Mouse (Mus musculus): Measurements from ENCODE around the gene Ccdc138. TPM values are rescaled to one million over a fixed set of nuclear protein-coding genes. Genes with fewer than 3 reads are reported as not detected.
"Not testable (repeated sequence)": the region's sequence is repeated elsewhere in the genome, so short reads cannot be mapped to it uniquely, and the experiment has no call there.

Gene Ccdc138
- 1 to 10 TPM; 3.2 to 3.8 TPM for total RNA-seq (2021)
- long read RNA-seq, partial matches to known transcripts, result 1 of 6 reads
- long read RNA-seq, other reads (novel, unspliced or antisense), result 4 of 6 reads

DNA sequence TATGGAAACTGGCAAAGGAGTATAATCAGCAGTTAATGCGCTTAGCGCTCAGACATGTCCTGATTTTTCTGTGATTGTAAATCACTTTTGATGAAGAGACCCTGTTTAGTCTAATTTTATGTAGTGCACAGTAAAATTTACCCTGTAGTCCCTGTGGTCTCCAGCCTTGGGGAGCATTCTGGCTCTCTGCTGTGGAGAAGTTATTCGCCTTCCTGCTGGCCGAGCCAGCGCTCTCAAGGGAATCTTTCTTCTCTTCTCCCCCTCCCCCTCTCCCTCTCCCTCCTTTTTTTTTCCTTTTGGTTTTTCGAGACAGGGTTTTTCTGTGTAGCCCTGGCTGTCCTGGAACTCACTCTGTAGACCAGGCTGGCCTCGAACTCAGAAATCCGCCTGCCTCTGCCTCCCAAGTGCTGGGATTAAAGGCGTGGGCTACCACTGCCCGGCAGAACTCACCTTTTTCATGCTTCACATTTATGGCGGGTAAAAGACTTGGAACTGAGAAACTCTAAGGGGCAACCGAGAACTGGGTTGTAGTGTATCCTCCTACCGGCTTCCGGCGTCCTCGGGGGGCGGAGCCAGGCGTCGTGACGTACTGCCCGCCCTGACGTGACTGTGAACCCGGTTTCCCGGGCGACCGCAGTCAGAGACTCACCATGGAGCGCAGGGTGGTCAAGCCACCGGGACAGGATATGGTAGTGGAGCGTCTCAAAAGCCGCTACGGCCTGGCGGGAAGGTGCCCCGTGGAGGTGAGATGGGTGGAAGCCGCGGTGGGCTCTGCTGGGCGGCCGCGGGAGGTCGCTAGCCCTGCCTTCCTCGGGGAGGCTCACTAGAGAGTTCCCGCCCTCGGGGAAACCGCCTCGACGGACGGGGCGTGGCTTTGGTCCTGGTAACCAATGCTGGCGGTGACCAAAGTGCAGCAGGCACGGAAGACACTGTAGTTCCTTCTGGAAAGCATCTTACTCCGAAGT is at the start of gene Ccdc138:
Gene Ccdc138 (plus strand): TSS at position 629 of the 965 bp plus-strand sequence.
- peak; percentile 88 to 94 for DNase-seq (ENCODE audit: low spot score in 2 of 2)

DNA sequence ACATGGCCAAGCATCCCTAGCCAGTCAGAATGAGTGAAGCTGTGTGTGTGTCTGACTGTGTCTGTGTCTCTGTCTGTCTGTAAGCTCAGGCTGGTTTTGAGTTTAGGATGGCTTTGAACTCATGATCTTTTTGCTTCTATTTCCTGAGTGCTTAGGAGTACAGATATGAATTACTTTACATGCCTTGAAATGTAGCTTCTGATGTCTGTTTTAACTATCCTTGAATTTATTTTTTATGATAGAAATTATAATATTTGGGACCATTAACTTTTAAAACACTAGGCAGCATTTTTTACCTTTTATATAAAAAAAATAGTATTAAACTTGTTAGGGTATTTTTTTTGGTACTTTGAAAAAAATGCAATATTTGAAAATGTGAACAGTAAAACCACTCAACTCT is 46.2 kb upstream of the Ccdc138 start:
- no peak for DNase-seq (ENCODE audit: low spot score in 2 of 2)

DNA sequence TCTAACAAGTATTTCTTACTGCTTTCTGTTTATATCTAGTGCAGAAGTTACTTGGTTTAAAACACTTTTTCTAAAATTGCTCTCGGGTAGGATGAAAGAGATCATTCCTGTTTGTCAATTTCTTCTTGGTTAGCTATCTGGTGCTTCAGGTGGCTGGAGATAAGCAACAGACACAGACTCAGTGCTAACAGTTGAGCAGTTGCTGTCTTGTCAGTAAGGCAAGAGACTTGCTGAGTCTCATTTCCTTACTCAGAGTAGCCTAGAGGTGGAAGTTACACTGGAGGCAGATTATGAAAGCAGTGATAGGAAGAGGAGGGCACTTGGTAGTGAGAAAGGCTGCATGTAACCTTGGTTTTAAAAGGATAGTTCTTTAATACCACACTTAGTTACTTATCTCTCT is 45.6 kb upstream of the Ccdc138 start:
- no peak for DNase-seq (ENCODE audit: low spot score in 2 of 2)

- DNase-seq (ENCODE audit: low spot score in 2 of 2), result no peak
Observed at GRCm38 (mm10) chr10:58459896-58460295, 37.9 kb upstream of the Ccdc138 start.

GRCm38 (mm10) chr10:58477086-58477755 is 20.5 kb upstream of the Ccdc138 start:
- peak; percentile 46 to 83 for DNase-seq (ENCODE audit: low spot score in 2 of 2)

DNA sequence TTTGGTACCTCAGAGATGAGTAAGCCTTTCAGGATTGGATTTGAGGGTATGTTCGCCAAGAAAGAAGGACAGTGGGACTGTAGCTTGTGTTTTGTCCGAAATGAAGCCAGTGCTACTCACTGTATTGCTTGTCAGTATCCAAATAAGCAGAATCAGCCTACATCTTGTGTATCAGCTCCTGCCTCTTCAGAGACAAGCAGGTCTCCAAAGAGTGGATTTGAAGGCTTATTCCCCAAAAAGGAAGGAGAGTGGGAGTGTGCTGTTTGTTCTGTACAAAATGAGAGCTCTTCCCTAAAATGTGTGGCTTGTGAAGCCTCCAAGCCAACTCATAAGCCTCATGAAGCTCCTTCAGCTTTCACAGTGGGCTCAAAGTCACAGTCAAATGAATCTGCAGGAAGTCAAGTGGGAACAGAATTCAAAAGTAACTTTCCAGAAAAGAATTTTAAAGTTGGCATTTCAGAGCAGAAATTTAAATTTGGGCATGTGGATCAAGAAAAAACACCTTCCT is 19.6 kb upstream of the Ccdc138 start:
- DNase-seq (ENCODE audit: low spot score in 2 of 2), result peak in 1 of 2 experiments; percentile 18

DNA sequence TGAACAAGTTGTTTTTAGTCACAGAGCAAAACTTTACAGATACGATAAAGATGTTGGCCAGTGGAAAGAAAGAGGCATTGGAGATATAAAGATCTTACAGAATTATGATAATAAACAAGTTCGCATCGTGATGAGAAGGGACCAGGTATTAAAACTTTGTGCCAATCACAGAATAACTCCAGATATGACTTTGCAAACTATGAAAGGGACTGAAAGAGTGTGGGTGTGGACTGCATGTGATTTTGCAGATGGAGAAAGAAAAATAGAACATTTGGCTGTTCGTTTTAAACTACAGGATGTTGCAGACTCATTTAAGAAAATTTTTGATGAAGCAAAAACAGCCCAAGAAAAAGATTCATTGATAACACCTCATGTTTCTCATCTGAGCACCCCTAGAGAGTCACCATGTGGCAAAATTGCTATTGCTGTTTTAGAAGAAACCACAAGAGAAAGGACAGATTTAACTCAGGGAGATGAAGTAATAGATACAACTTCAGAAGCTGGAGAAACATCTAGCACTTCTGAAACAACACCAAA is 17.7 kb upstream of the Ccdc138 start:
- peak in 1 of 2 experiments; percentile 24 for DNase-seq (ENCODE audit: low spot score in 2 of 2)

GRCm38 (mm10) chr10:58491031-58491430 is 6.7 kb upstream of the Ccdc138 start:
- DNase-seq (ENCODE audit: low spot score in 2 of 2), result no peak

GRCm38 (mm10) chr10:58495637-58496036 is 2.1 kb upstream of the Ccdc138 start:
- DNase-seq (ENCODE audit: low spot score in 2 of 2), result no peak

DNA sequence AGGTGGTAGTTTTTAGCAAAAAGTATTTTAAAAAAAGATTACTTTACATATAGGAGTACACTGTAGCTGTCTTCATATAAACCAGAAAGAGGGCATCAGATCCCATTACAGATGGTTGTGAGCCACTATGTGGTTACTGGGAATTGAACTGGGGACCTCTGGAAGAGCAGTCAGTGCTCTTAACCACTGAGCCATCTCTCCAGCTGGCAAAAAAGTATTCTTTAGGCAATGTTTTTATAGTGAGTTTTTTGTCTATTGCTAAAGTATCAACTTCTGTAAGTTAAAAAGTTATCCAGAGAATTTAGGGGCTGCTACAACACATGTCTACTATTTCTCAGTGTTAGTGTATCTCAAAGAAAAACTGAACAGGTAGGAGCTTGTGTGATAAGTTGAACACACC is 1.0 kb upstream of the Ccdc138 start:
- no peak for DNase-seq (ENCODE audit: low spot score in 2 of 2)

GRCm38 (mm10) chr10:58498516-58498915 is 768 bp downstream of the Ccdc138 start:
- no peak for DNase-seq (ENCODE audit: low spot score in 2 of 2)

DNA sequence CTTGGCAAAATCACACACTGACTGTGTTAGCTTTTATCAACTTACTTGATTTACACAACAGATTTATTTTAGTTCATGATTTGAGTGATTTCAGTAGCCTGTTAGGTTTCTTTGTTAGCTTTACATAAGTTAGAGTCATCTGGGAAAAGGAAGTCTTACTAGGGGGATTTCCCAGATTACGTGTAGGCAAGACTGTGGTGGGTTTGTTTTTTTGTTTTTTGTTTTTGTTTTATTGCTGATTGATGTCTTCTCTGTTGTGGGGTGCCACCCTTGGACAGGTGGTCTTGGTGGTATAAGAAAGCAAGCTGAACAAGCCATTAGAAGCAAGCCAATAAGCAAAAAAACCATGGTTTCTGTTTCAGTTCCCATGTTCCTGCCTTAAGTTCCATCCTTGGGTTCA is 31.6 kb downstream of the Ccdc138 start:
- DNase-seq (ENCODE audit: low spot score in 2 of 2), result no peak

DNA sequence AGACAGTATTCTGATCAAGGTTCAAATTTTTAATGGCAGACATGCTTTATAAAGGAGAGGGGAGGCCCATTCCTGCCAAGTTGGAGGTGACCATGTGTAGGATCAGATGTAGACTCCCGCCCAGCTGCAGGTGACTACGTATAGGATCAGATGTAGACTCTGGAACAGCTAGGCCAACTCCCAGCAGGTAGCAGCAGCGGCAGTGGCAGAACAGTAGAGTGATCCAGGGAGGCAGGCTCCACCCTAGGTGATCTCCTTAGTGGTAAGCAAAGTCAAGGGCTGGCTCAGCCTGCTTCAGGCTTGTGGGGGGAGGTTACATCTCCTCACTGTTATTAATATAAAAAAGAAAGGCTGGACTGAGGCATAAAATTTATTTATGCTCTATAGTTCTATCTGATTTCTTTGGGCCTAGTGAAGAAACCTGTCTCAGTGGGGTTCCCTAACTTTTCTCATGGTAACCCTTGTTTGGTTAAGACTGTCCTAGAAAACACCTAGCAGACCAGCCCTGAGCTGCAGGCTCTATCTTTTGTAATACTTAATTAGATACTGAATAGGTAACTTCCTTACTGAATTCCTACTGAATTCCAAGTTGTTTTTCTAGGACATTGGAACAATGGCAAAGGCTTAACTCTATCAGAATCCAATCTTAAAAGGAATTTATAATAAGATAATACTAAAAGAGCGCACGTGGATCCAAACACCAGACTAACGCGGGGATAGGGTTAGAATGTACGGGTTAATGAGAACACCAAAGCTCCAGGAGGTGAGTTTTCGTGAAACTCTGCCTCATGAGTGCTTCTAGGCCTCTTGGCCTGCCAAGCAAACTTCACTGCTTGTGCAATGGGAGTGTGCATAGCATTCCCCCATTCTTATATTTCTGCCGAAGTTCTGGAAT is 33.4 kb downstream of the Ccdc138 start:
- DNase-seq (ENCODE audit: low spot score in 2 of 2), result no peak

- DNase-seq (ENCODE audit: low spot score in 2 of 2), result no peak
Observed at GRCm38 (mm10) chr10:58532177-58532576, 34.4 kb downstream of the Ccdc138 start.

DNA sequence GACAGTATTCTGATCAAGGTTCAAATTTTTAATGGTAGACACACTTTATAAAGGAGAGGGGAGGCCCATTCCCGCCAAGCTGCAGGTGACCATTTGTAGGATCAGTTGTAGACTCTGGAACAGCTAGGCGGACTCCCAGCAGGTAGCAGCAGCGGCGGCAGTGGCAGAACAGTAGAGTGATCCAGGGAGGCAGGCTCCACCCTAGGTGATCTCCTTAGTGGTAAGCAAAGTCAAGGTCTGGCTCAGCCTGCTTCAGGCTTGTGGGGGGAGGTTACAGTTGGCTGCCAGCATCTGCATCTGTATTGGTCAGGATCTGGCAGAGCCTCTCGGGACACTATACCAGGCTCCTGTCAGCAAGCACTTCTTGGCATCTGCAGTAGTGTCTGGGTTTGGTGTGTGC is 38.5 kb downstream of the Ccdc138 start:
- DNase-seq (ENCODE audit: low spot score in 2 of 2), result not testable (repeated sequence)

DNA sequence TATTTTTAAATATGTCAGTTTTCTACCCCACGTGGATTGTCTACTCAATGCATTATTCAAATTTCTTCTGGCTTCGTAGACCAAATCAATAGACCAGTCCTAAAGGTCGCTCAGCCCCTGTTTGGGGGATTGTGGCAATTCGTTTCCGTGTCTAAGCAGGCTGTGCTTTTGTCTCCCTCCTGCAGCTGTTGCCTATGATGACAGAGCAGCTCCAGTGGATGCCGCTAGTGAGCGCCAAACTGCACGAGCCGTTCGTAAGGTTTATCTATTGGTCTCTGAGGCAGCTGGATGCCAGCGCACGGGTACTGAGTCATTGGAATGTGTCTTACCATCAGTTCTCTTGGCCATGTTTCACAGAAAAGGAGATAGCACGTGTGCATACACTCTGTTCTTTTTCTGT is 42.9 kb downstream of the Ccdc138 start:
- no peak for DNase-seq (ENCODE audit: low spot score in 2 of 2)

DNA sequence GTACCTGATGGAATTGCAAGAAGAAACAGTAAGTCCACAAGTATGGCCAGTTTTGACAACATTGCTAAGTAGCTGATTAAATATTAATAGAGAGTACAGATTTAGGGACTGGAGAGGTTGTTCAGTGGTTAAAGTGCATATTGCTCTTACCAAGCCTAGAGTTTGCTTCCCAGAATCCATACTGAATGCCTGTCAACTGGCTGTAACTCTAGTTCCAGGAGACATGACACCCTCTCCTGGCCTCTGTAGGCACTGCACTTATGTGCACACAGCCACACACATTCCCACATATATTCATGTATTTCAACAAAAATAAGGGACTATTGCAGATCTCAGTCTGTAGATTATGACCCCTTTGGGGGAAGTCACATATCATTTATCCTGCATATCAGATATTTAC is 51.0 kb downstream of the Ccdc138 start:
- no peak for DNase-seq (ENCODE audit: low spot score in 2 of 2)

- no peak for DNase-seq (ENCODE audit: low spot score in 2 of 2)
Observed at GRCm38 (mm10) chr10:58554693-58555387, 57.1 kb downstream of the Ccdc138 start.

DNA sequence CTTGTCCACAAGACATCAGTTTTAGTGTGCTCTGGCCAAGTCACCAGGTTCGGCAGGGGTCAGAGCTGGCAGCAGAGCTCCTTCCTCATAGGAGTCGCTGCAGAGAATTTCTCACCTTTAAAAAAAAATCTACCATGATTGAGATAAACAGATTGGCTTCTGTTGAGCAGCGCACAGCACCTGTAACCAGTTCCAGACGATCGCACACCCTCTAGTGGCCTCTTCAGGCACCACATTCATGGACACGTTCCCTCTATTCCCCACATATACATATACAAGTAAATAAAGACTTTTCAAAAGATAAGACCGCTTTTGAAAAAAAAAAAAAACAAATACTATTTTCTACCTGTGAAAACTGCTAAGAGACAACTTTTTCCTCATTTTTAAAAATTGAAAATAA is 61.4 kb downstream of the Ccdc138 start:
- peak in 1 of 2 experiments; percentile 71 for DNase-seq (ENCODE audit: low spot score in 2 of 2)

DNA sequence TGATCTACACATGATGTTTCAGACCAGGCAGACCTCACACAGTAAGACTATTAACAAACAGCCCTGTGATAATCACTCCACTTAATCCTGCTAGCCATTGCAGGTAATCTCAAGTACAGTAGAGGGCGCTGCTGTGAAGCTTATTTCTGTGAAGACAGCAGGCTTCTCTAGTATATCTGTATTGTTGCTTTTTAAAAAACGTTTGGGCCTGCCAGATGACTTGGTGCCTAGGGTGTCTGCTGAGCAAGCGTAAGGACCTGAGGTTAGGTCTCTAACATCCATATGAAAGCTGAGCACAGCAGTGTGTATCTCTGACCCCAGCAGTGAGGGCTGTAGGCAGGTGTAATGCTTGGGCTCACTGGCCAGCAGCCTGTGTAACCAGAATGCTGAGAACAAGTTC is 62.2 kb downstream of the Ccdc138 start:
- peak; percentile 16 to 63 for DNase-seq (ENCODE audit: low spot score in 2 of 2)

Measured in layer of hippocampus, adult 18-20 months (tissue).